Mouse (Mus musculus) intestine, embryonic 14.5 days (tissue): ENCODE results near the gene Angel1. TPM values are rescaled to one million over a fixed set of nuclear protein-coding genes. Genes with fewer than 3 reads are reported as not detected.

Experiments
- ATAC-seq: fragments of 200-750 bp; cut with Nextera tagmentation; replicated peaks from 2 replicates; pipeline ENCODE4 v1.8.0; 2017; ENCODE audit warnings: low read depth, moderate number of reproducible peaks, moderate TSS enrichment, moderate library complexity; ENCODE audit not compliant: low FRiP score, low TSS enrichment
- DNase-seq: peaks from one replicate; pipeline ENCODE4 v3.0.0-alpha.2; 2018; ENCODE audit warnings: low spot score
- H3K27ac ChIP-seq: fragments of 300-500 bp; sonication (generic); 2 replicates; pipeline ENCODE4 v1.5.1; 2014; ENCODE audit warnings: low read depth, mild to moderate bottlenecking, control low read depth
- H3K27me3 ChIP-seq: fragments of 300-500 bp; sonication (generic); replicated peaks from 2 replicates; pipeline ENCODE4 v1.6.1; 2014; ENCODE audit warnings: low read length, control low read depth; ENCODE audit not compliant: control insufficient read depth, insufficient read depth
- H3K36me3 ChIP-seq: fragments of 300-500 bp; sonication (generic); 2 replicates; pipeline ENCODE4 v1.6.1; 2014; ENCODE audit warnings: low read length, control low read depth; ENCODE audit not compliant: control insufficient read depth, insufficient read depth
- H3K4me1 ChIP-seq: fragments of 300-500 bp; sonication (generic); replicated peaks from 2 replicates; pipeline ENCODE4 v1.6.1; 2014; ENCODE audit warnings: low read length, control low read depth, mixed read lengths; ENCODE audit not compliant: control insufficient read depth, insufficient read depth
- H3K4me2 ChIP-seq: fragments of 300-500 bp; sonication (generic); 2 replicates; pipeline ENCODE4 v1.6.1; 2014; ENCODE audit warnings: low read length
- H3K4me3 ChIP-seq: fragments of 300-500 bp; sonication (generic); 2 replicates; pipeline ENCODE4 v1.5.1; 2014; ENCODE audit warnings: low read depth, low read length, control low read depth, mixed read lengths
- H3K9ac ChIP-seq: fragments of 300-500 bp; sonication (generic); 2 replicates; pipeline ENCODE4 v1.6.1; 2014; ENCODE audit warnings: mild to moderate bottlenecking, low read length
- H3K9me3 ChIP-seq: fragments of 300-500 bp; sonication (generic); 2 replicates; pipeline ENCODE4 v1.6.1; 2016; ENCODE audit warnings: low read length, control low read depth; ENCODE audit not compliant: control insufficient read depth
- WGBS: fragments of 180-500 bp; shearing (Covaris S2); extraction: QIAGEN DNeasy Blood & Tissue Kit; methylation state at CpG from one replicate; pipeline ENCODE4 v1.1.7; 2014; 5-methylcytosine and 5-hydroxymethylcytosine counted together
- polyA plus RNA-seq: library from polyadenylated mRNA; unstranded; fragments of >200 nt; fragmentation: Nextera tagmentation; extraction: Ambion mirVana; gene quantifications from 2 replicates; pipeline ENCODE4 v1.2.1, GENCODE M21; 2014

Gene Angel1
- polyA plus RNA-seq, 1 experiment from 2014 or later, result 7.8 TPM

DNA sequence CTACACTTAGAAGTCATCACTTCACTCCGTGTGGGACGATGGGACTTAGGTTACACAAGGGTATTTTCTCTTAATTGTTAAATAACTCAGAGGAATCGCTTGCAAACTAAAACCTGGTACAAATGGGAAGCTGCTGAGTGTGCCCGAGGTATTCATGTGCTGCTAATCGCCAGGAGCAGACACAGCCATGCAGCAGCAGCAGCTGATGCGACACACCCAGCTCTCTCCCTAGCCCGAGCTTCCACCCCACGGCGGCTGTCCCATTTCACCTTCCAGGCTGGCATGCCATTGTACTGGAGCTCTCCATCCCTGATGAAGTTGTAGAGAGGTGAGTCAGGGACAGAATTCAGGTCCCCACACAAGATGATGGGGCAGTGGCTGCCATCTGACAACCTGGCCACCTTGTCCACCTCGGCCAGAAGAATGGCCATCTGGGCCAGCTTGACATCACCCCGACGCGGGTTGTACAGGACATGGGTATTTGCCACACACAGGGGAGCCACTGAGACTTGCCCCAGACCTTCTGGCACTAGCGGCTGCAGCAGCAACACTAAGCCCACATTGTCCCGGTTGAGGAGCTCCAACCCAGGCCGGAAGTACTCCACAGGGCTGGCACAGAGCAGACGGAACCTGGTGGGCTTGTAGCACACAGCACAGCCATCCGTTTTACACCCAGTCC lies 6.2 kb downstream of the Angel1 start:
- DNase-seq (no peak), ATAC-seq (no peak)
- no peak overlapping the region for H3K4me3 ChIP-seq
- no peaks in the 10 kb centered on the region for H3K9me3 ChIP-seq
- H3K36me3 ChIP-seq, result no peaks in the 10 kb centered on the region
- 83% methylated on average over 18 of the region's 18 CpGs for WGBS
- H3K27me3 ChIP-seq, result no peaks in the 10 kb centered on the region
- no peaks in the 10 kb centered on the region; the same call in 1 of the 2 replicates for H3K4me1 ChIP-seq
- no peak overlapping the region for H3K4me2 ChIP-seq
- no peak overlapping the region for H3K27ac ChIP-seq
- no peak overlapping the region for H3K9ac ChIP-seq

DNA sequence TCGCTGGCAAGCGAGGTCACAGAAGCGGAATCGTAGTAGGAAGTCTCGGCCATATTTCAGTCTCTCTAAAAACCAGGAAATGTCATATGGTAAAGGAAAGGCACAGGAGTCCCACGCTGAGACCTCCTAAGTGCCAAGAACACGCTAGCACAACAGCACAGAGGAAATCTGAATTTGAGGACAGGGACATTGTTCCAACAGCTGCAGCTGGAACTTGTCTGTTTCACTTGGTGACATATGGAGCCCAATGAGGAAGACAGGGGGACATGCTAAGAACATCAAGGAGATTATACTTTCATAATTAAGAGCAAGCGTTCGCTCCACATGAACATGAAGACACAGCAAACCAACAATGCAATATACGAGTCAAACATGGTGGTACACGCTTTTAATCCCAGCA lies 9.3 kb downstream of the Angel1 start:
- DNase-seq, result no peak
- Histone ChIP-seq H3K9ac (no peak overlapping the region), H3K9me3 (no peaks in the 10 kb centered on the region), H3K36me3 (no peaks in the 10 kb centered on the region), H3K4me3 (no peak overlapping the region), H3K27ac (no peak overlapping the region), H3K27me3 (no peaks in the 10 kb centered on the region), H3K4me2 (no peak overlapping the region), H3K4me1 (no peaks in the 10 kb centered on the region)
- 88% methylated on average over 11 of the region's 11 CpGs for WGBS
- no peak for ATAC-seq

DNA sequence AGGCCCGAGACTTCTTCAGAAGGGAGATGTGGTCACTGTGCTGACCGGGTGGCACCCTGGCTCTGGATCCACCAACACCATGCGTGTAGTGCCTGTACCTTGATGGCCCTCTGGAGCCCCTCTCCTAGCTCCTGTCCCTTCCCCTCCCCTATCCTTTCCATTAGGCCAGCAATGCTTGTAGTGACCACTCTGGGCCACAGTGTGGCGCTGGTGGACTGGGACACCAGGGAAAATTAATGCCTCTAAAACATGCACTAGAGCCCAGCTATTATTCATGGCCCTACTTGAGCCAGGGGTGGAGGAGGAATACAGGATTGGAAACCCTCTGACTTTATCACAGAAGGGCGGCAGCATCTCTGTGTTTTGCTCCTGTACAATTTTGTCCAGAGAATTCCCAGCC lies 10.9 kb downstream of the Angel1 start:
- Histone ChIP-seq H3K9ac (no peak overlapping the region), H3K4me1 (no peaks in the 10 kb centered on the region), H3K27ac (no peak overlapping the region), H3K4me3 (no peak overlapping the region), H3K9me3 (no peaks in the 10 kb centered on the region), H3K4me2 (no peak overlapping the region), H3K27me3 (no peaks in the 10 kb centered on the region), H3K36me3 (no peaks in the 10 kb centered on the region)
- 48% methylated on average over 5 of the region's 5 CpGs for WGBS
- DNase-seq, result peak; percentile 75
- ATAC-seq, result no peak

DNA sequence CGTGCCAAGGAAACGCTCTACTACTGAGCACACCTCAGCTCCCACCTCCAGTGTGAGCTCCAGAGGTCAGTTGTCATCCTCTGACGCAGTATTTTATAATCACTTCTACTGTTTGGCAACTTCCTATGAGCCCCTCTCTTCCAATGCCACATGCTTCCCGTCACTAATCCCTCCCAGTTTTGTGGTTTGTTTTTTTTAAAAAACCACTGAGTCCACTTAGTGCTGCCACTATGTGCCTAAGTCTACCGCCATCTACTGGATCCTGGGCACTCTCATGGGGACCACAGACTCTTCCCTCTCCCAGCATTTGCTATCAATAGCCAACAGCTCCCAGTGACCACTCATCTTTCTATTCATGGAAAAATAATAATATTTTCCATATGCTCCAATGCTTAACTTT lies 12.2 kb downstream of the Angel1 start:
- WGBS, result 70% methylated on average over 5 of the region's 5 CpGs
- Histone ChIP-seq H3K9me3 (no peaks in the 10 kb centered on the region), H3K4me2 (no peak overlapping the region), H3K4me3 (no peak overlapping the region), H3K4me1 (no peaks in the 10 kb centered on the region), H3K27me3 (no peaks in the 10 kb centered on the region), H3K27ac (no peak overlapping the region), H3K36me3 (no peaks in the 10 kb centered on the region), H3K9ac (no peak overlapping the region)
- no peak for ATAC-seq
- no peak for DNase-seq

DNA sequence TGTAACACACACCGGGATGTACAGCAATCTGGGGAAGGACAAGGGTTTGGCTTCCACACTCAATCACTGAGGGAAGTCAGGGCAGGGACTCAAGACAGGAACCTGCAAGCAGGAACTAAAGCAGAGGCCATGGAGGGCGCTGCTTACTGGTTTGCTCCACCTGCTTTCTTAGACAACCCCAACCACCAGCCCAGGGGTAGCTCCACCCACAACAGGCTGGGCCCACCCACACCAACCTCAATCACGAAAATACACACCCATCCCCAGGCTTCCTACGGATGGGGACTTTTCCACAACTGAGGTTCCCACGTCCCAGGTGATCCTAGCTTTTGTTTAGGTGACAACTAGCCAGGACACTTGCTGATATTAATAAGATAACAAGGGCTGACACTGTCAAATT lies 20.4 kb downstream of the Angel1 start:
- WGBS, result 80% methylated on average over 5 of the region's 5 CpGs
- H3K9ac ChIP-seq, result no peak overlapping the region
- no peak overlapping the region for H3K4me2 ChIP-seq
- H3K36me3 ChIP-seq, result peaks cover 5% of the 10 kb centered on the region; the same call in 1 of the 2 replicates
- ATAC-seq, result no peak
- H3K4me1 ChIP-seq, result no peaks in the 10 kb centered on the region
- H3K27ac ChIP-seq, result no peak overlapping the region
- H3K9me3 ChIP-seq, result no peaks in the 10 kb centered on the region
- no peak for DNase-seq
- no peaks in the 10 kb centered on the region for H3K27me3 ChIP-seq
- H3K4me3 ChIP-seq, result no peak overlapping the region

DNA sequence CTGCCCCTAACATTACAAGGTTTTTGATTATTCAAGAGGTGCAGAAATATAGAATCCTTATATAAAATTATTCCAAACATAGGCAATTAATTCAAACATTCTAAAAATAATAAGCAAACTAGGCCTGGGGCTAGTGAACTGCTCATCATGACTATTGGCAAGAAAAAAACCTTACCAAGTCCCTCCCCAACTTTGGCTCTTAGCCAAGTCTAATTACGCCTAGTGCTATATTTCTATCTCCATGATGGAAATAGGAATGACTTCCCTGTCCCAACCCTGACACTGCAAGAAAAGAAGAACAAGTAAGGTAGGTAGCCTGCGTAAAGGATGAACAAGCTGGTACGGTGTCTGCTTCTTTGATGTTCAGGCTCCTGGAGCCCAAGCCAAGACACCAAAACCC lies 23.6 kb downstream of the Angel1 start:
- DNase-seq, result no peak
- Histone ChIP-seq H3K27ac (no peak overlapping the region), H3K36me3 (peaks cover 5% of the 10 kb centered on the region; the same call in 1 of the 2 replicates), H3K9me3 (no peaks in the 10 kb centered on the region), H3K4me2 (no peak overlapping the region), H3K4me1 (peaks cover 5% of the 10 kb centered on the region), H3K27me3 (no peaks in the 10 kb centered on the region), H3K4me3 (no peak overlapping the region), H3K9ac (no peak overlapping the region)
- no peak for ATAC-seq
- WGBS, result 93% methylated on average over 3 of the region's 3 CpGs

DNA sequence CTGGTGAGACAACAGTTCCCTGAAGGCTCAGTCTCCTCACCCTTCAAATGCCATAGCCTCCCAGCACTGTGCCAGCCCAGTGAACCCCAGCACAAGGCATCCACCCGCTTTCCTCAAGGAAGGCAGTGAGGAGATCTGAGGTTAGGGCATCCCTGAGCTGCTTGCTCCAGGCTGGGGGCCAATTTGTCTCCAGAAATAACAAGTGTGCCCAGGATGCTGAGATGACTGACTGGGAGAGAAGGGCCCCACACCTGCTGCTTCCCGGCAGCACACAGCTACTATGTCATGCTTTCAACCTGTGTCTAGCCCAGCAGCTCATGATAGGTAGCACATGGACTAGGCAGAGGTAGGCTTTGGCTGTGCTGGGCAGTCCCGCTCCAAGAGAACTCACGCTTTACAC lies 24.8 kb downstream of the Angel1 start:
- no peak overlapping the region for H3K9ac ChIP-seq
- H3K27ac ChIP-seq, result no peak overlapping the region
- H3K27me3 ChIP-seq, result no peaks in the 10 kb centered on the region
- peaks cover 5% of the 10 kb centered on the region for H3K4me1 ChIP-seq
- no peak for DNase-seq
- H3K4me2 ChIP-seq, result no peak overlapping the region
- no peaks in the 10 kb centered on the region for H3K9me3 ChIP-seq
- H3K36me3 ChIP-seq, result peaks cover 5% of the 10 kb centered on the region; the same call in 1 of the 2 replicates
- H3K4me3 ChIP-seq, result no peak overlapping the region
- 94% methylated on average over 4 of the region's 4 CpGs for WGBS
- no peak for ATAC-seq

DNA sequence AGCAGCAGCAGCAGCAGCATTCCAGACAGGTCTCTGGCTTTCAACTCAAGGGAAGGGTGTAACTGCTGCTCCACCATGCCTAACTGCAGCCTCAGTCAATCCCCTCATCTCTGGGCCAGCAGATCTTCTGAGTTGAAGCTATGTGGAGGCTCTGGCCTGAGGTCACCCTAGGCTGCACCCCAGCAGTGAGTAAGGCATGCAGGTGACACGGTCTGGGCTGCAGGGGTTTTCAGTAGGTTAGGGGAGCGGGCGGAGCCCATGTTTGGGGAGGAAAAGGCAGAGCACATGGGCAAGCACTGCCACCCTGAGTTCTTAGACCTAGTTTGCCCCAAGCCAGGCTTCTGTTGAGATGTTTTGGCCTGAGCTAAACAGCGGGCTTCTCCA lies 25.3 kb downstream of the Angel1 start:
- H3K9ac ChIP-seq, result no peak overlapping the region
- ATAC-seq, result no peak
- H3K4me3 ChIP-seq, result no peak overlapping the region
- 65% methylated on average over 4 of the region's 4 CpGs for WGBS
- peaks cover 5% of the 10 kb centered on the region; the same call in 1 of the 2 replicates for H3K36me3 ChIP-seq
- H3K9me3 ChIP-seq, result no peaks in the 10 kb centered on the region
- DNase-seq, result no peak
- no peak overlapping the region for H3K27ac ChIP-seq
- H3K4me1 ChIP-seq, result peaks cover 5% of the 10 kb centered on the region
- no peak overlapping the region for H3K4me2 ChIP-seq
- H3K27me3 ChIP-seq, result no peaks in the 10 kb centered on the region
